Mouse (Mus musculus) liver, embryonic 13.5 days (tissue): ENCODE measurements around the gene Scamp3. TPM values are rescaled to one million over a fixed set of nuclear protein-coding genes. Genes with fewer than 3 reads are reported as not detected.

Experiments used
- ATAC-seq: fragments of 200-750 bp; cut with Nextera tagmentation; 2 replicates; pipeline ENCODE4 v1.8.0; 2017; ENCODE audit warnings: low read depth, mild to moderate bottlenecking, moderate number of reproducible peaks, moderate library complexity
- DNase-seq: peaks from one replicate; pipeline ENCODE4 v3.0.0; 2022
- H3K27ac ChIP-seq: fragments of 300-500 bp; sonication (generic); 2 replicates; pipeline ENCODE4 v1.5.1; 2015; ENCODE audit warnings: moderate library complexity, mild to moderate bottlenecking, inconsistent platforms
- H3K27me3 ChIP-seq: fragments of 300-500 bp; sonication (generic); 2 replicates; pipeline ENCODE4 v1.6.1; 2015; ENCODE audit warnings: mild to moderate bottlenecking, inconsistent platforms
- H3K36me3 ChIP-seq: fragments of 300-500 bp; sonication (generic); 2 replicates; pipeline ENCODE4 v1.6.1; 2015; ENCODE audit warnings: mild to moderate bottlenecking, inconsistent platforms
- H3K4me1 ChIP-seq: fragments of 300-500 bp; sonication (generic); replicated peaks from 2 replicates; pipeline ENCODE4 v1.6.1; 2015; ENCODE audit warnings: inconsistent platforms
- H3K4me2 ChIP-seq: fragments of 300-500 bp; sonication (generic); 2 replicates; pipeline ENCODE4 v1.6.1; 2015; ENCODE audit warnings: inconsistent platforms, mild to moderate bottlenecking, moderate library complexity
- H3K4me3 ChIP-seq: fragments of 300-500 bp; sonication (generic); replicated peaks from 2 replicates; pipeline ENCODE4 v1.5.1; 2015; ENCODE audit warnings: mild to moderate bottlenecking, inconsistent platforms
- H3K9ac ChIP-seq: fragments of 300-500 bp; sonication (generic); 2 replicates; pipeline ENCODE4 v1.6.1; 2015; ENCODE audit warnings: mild to moderate bottlenecking, inconsistent platforms
- H3K9me3 ChIP-seq: fragments of 300-500 bp; sonication (generic); replicated peaks from 2 replicates; pipeline ENCODE4 v1.6.1; 2016; ENCODE audit warnings: inconsistent platforms
- WGBS: fragments of 180-500 bp; shearing (Covaris S2); methylation state at CpG from one replicate; pipeline ENCODE4 v1.1.7; 2015; ENCODE audit not compliant: insufficient replicate concordance; 5-methylcytosine and 5-hydroxymethylcytosine counted together
- polyA plus RNA-seq: library from polyadenylated mRNA; unstranded; fragments of >200 nt; fragmentation: Nextera tagmentation; extraction: Ambion mirVana; gene quantifications from 2 replicates; pipeline ENCODE4 v1.2.1, GENCODE M21; 2015

Gene Scamp3
- polyA plus RNA-seq, 1 experiment from 2014 or later = 67.4 TPM

DNA sequence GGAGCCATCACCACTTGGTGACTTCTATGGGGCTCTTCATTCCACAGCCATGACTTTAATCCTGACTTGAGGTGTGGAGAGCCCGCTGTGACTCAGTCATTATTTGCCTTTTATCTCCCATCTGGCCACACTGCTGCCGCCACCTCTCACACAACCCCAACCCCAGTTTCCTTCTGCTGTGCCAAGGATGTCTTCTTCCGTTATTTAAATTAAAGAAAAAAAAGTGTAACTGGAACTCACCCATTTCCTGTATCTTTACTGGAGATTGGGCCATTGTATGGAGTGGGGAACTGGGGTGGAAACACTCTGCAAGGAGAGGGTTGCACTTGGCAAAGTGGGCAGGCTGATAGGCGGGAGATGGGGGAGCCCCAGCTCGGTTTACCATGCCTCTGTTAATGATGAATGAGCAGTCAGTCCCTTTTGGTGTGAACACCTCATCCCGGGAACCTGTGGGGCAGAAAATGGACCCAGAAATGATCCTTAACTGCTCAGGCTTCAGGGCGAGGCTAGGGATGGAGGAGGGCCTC lies 5.3 kb downstream of the Scamp3 start:
- peak overlapping the region; percentile 86 for H3K4me2 ChIP-seq
- peak overlapping the region; percentile 69 for H3K27ac ChIP-seq
- DNase-seq (no peak), ATAC-seq (peak; percentile 10; the same call in 1 of the 2 replicates)
- H3K9ac ChIP-seq = no peak overlapping the region
- H3K4me1 ChIP-seq = peaks cover 65% of the 10 kb centered on the region
- H3K36me3 ChIP-seq = peaks cover 38% of the 10 kb centered on the region
- H3K27me3 ChIP-seq = peaks cover 5% of the 10 kb centered on the region; the same call in 1 of the 2 replicates
- peak overlapping the region; percentile 61; the same call in 1 of the 2 replicates for H3K4me3 ChIP-seq
- 31% methylated on average over 7 of the region's 7 CpGs for WGBS
- H3K9me3 ChIP-seq = no peaks in the 10 kb centered on the region

DNA sequence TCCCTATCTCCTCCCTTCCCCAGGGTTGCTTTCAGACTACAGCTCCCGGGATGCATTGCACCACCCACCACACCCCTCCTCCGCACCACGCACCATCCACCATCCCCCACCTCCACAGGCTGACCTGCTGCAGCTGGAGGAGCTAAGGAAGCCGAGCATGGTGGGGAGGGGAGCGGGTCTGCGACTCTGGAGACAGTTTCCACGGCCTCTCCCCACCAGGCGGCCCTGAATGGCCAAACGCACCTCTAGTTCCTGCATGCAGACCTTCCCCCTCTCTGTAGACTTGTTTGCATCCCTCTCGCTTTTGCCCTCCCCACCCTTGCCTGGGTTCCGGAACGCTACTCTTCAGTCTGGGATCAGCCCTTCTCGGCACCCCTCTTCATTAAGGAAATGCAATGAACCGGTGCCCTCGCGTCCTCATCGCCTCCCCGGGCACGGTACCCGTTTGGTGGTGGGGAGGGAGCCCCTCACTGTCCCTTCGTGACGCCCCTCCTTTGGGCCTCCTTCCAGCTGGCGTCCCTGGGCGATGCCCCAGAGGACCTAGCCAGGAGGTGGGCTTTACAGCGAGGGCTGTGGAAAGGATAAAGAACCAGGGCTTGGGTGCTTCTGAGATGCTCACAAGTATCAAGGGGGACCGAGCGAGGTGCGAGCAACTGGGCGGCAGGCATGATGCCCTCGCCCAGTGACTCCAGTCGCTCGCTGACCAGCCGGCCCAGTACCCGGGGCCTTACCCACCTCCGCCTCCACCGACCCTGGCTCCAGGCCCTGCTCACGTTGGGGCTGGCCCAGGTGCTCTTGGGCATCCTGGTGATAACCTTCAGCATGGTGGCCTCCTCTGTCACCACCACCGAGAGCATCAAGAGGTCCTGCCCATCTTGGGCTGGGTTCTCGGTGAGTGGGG lies 6.0 kb downstream of the Scamp3 start, which contains the start of gene Fam189b:
Fam189b (plus strand) TSS at position 86 of the 901 bp plus-strand sequence.
- Histone ChIP-seq H3K9ac (peak within 1 kb of the TSS; percentile 74), H3K4me2 (peak within 1 kb of the TSS; percentile 86), H3K9me3 (no peaks in the 10 kb centered on the region), H3K27ac (peak within 1 kb of the TSS; percentile 69), H3K4me1 (peaks cover 64% of the 10 kb centered on the region), H3K36me3 (peaks cover 39% of the 10 kb centered on the region), H3K27me3 (peaks cover 9% of the 10 kb centered on the region), H3K4me3 (peak within 1 kb of the TSS; percentile 61)
- 18% methylated on average over 39 of the region's 39 CpGs for WGBS
- DNase-seq = peak; percentile 72
- ATAC-seq = peak; percentile 91

DNA sequence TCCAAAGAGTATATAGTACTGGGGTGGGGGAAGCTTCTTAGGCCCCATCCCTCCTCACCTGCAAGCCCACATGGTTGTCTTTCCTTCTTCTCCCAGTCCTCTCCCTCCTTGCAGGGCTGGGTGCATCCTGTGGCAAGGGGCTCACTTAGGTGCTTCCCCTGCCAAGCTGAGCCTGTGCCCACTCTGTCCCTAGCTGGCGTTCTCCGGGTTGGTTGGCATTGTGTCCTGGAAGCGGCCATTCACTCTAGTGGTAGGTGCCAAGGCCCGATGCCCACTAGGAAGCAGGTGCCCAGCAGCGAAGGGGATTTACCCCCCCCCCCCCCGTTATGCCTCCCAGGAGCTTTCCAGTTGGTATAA lies 6.7 kb downstream of the Scamp3 start:
- Histone ChIP-seq H3K4me3 (peak overlapping the region; percentile 61), H3K9ac (peak overlapping the region; percentile 74), H3K27ac (no peak overlapping the region), H3K27me3 (peaks cover 14% of the 10 kb centered on the region), H3K9me3 (no peaks in the 10 kb centered on the region), H3K4me2 (peak overlapping the region; percentile 86), H3K4me1 (peaks cover 59% of the 10 kb centered on the region), H3K36me3 (peaks cover 40% of the 10 kb centered on the region)
- WGBS = 70% methylated on average over 6 of the region's 6 CpGs
- ATAC-seq = no peak
- DNase-seq = no peak

DNA sequence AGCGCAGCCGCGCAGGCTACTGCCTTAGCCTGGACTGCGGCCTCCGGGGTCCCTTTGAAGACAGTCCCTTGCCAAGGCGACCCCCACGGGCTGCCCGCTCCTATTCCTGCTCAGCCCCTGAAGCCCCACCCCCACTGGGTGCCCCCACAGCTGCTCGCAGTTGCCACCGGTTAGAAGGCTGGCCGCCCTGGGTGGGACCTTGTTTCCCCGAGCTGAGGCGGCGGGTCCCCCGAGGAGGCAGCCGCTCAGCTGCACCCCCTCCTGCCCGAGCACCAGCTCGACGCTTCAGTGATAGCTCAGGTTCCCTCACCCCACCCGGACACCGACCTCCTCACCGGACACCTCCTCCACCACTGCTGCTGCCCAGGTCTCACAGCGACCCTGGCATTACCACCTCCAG lies 9.9 kb downstream of the Scamp3 start:
- Histone ChIP-seq H3K36me3 (peaks cover 8% of the 10 kb centered on the region), H3K4me2 (no peak overlapping the region), H3K9ac (no peak overlapping the region), H3K9me3 (no peaks in the 10 kb centered on the region), H3K4me3 (no peak overlapping the region), H3K27me3 (peaks cover 14% of the 10 kb centered on the region), H3K27ac (no peak overlapping the region), H3K4me1 (peaks cover 50% of the 10 kb centered on the region)
- 43% methylated on average over 23 of the region's 23 CpGs for WGBS
- no peak for DNase-seq
- no peak for ATAC-seq

DNA sequence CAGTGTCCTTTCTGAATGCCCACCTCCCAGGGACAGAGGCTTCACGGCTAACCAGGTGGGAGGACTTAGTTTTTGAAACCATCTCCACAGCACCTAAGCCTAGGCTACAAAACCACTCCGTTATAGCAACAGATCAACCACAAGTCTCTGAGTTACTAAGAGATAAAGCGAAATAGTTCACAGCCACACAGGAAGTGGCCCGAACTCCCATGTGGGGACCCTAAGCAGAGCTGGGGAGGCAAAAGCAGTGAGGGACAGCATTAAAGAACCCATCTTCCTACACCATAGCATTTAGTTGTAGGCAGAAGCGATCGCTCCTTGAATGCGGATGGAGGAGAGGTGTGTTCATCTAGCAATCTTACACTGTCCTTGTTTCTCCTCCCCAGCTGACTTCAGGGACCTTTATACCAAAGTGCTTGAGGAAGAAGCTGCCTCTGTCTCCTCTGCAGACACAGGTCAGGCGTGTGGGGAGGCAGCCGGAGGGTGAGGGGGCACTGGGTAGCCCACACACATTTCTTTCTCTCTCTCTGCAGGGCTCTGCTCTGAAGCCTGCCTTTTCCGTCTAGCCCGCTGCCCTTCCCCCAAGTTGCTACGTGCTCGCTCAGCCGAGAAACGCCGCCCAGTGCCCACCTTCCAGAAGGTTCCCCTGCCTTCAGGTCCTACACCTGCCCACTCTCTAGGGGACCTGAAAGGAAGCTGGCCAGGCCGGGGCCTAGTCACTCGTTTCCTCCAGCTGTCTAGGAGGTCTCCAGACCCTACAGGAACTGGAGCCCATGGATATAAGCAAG lies 10.6 kb downstream of the Scamp3 start:
- H3K9ac ChIP-seq = no peak overlapping the region
- DNase-seq (no peak), ATAC-seq (no peak)
- H3K4me2 ChIP-seq = no peak overlapping the region
- H3K9me3 ChIP-seq = no peaks in the 10 kb centered on the region
- peaks cover 43% of the 10 kb centered on the region for H3K4me1 ChIP-seq
- WGBS = 57% methylated on average over 18 of the region's 18 CpGs
- no peak overlapping the region for H3K27ac ChIP-seq
- 0 out of 2 replicates have a peak, but pooled peaks cover 3% of the 10 kb centered on the region for H3K36me3 ChIP-seq
- peaks cover 14% of the 10 kb centered on the region for H3K27me3 ChIP-seq
- no peak overlapping the region for H3K4me3 ChIP-seq

DNA sequence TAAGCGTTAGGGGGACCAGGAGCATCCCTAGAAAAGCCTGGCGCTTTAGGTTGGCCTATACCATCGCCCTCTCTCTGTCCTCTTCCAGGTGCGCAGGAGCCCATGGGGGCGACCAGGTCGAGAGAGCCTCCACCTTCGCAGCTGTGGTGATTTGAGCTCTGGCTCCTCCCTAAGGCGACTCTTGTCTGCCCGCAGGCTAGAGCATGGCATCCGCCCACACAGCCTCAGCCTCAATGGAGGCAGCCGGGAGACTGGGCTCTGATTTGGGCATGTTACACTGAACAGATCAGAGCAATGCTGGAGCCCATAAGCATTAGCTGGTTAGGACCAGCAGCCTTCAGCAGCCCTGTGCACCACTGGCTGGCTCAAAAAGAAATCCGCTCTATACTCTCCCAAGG lies 11.2 kb downstream of the Scamp3 start:
- WGBS = 74% methylated on average over 12 of the region's 12 CpGs
- peaks cover 37% of the 10 kb centered on the region for H3K4me1 ChIP-seq
- H3K4me3 ChIP-seq = no peak overlapping the region
- DNase-seq (no peak), ATAC-seq (no peak)
- H3K27me3 ChIP-seq = peaks cover 14% of the 10 kb centered on the region
- no peak overlapping the region for H3K4me2 ChIP-seq
- no peak overlapping the region for H3K27ac ChIP-seq
- H3K36me3 ChIP-seq = 0 out of 2 replicates have a peak, but pooled peaks cover 3% of the 10 kb centered on the region
- H3K9me3 ChIP-seq = no peaks in the 10 kb centered on the region
- no peak overlapping the region for H3K9ac ChIP-seq

DNA sequence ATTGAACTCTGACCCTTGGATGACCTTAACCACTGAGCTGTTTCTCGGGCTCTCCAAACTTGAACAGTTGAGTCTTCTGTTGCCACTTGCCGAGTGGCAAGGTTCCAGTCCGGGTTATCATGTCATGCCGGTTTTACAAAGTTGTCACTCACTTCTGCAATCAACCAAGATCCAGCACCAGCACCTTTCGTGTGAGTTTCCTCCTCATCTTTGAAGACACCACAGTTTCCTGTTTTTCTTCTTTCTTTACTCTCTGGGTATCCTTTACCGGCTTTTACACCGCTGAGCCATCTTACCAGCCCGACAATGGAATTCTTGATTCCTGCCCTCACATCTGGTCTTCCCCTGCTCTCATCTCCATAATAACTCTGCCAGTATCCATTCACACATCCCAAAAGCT lies 13.2 kb downstream of the Scamp3 start:
- peaks cover 27% of the 10 kb centered on the region for H3K4me1 ChIP-seq
- no peaks in the 10 kb centered on the region for H3K9me3 ChIP-seq
- no peak overlapping the region for H3K27ac ChIP-seq
- peaks cover 14% of the 10 kb centered on the region for H3K27me3 ChIP-seq
- DNase-seq (no peak), ATAC-seq (no peak)
- H3K4me2 ChIP-seq = no peak overlapping the region
- H3K4me3 ChIP-seq = no peak overlapping the region
- H3K36me3 ChIP-seq = 0 out of 2 replicates have a peak, but pooled peaks cover 3% of the 10 kb centered on the region
- no peak overlapping the region for H3K9ac ChIP-seq
- WGBS = 11% methylated on average over 8 of the region's 8 CpGs

DNA sequence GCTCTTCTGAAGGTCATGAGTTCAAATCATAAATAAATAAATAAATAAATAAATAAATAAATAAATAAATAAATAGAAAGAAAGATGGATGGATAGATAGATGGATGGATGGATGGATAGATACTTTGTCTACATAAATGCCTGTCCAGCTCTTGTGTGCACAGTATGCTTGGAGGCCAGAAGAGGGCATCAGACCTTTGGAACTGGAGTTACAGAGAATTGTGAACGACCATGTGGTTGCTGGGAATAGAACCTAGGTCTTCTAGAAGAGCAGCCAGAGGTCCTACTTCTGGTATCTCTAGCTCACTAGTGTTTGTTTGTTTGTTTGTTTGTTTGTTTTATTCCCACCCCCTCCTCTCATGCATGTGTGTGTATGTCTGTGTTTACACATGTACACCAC lies 16.1 kb downstream of the Scamp3 start:
- 0 out of 2 replicates have a peak, but pooled peaks cover 2% of the 10 kb centered on the region for H3K36me3 ChIP-seq
- ATAC-seq = no peak
- 43% methylated on average over 1 of the region's 1 CpGs for WGBS
- peaks cover 27% of the 10 kb centered on the region for H3K4me1 ChIP-seq
- no peak overlapping the region for H3K9ac ChIP-seq
- H3K9me3 ChIP-seq = no peaks in the 10 kb centered on the region
- H3K27me3 ChIP-seq = peaks cover 19% of the 10 kb centered on the region; the same call in 1 of the 2 replicates
- H3K4me2 ChIP-seq = no peak overlapping the region
- no peak overlapping the region for H3K27ac ChIP-seq
- DNase-seq = no peak
- no peak overlapping the region for H3K4me3 ChIP-seq

DNA sequence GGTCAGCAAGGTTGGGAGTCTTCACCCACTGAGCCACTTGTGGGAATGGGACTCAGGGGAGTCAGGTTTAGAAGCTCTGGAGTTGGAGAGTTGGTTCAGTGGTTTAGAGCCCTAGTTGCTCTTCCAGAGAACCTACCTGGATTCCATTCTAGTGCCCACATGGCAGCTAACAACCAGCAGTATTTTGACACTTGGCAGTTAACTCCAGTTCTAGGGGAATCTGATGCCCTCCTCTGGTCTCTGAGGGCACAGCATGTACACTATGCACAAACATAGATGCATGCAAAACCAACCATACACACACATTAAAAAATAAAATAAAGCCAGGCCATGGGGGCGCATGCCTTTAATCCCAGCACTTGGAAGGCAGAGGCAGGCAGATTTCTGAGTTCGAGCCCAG lies 16.6 kb downstream of the Scamp3 start:
- Histone ChIP-seq H3K9ac (no peak overlapping the region), H3K4me1 (peaks cover 26% of the 10 kb centered on the region), H3K9me3 (no peaks in the 10 kb centered on the region), H3K4me3 (no peak overlapping the region), H3K36me3 (no peaks in the 10 kb centered on the region), H3K27ac (no peak overlapping the region), H3K4me2 (no peak overlapping the region), H3K27me3 (peaks cover 14% of the 10 kb centered on the region; the same call in 1 of the 2 replicates)
- no peak for DNase-seq
- 82% methylated on average over 2 of the region's 2 CpGs for WGBS
- ATAC-seq = no peak

DNA sequence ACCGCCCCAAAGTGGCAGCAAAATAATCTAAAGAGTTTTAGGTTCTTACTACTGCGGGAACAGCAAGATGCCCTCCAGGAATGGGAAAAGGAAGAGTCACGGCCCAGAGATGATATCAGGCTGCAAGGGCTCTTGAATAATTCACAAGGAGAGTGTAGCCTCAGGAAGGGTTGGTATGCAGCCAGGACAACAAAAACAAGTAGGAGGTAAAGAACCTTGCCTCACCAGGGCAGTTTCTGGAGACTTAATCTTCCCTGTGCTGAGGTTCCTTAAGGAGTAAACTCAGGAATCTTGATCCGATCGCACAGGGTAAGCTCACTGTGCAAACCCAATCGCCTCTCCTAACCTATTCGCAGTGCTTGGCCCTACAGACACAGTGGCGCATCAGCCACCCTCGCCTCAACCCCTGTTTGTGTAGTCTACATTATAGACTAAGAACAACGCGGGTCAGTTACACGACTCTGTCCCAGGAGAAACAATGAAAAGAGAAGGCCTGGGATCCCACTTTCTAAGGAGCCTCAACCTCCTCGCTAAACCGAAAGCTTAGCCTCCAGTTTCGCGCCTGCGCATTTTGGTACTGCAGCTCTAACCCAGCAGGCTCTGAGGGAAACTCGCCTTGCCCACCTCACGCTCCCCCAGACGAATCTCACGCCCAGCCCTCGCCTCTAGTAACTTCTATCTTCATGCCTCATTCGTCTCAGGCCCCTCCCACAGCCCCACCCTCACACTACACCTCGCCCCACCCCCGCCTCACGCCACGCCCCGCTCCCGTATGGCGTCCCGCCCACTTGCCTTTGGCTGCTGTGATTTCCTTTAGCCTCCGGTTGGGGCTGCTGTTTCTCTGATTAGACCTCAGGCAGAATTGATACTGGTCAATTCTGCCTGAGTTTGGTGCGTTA lies 19.0 kb downstream of the Scamp3 start:
- Histone ChIP-seq H3K4me3 (peak overlapping the region; percentile 61), H3K4me2 (peak overlapping the region; percentile 84), H3K4me1 (peaks cover 21% of the 10 kb centered on the region), H3K27ac (peak overlapping the region; percentile 71), H3K27me3 (peaks cover 14% of the 10 kb centered on the region; the same call in 1 of the 2 replicates), H3K9me3 (no peaks in the 10 kb centered on the region), H3K36me3 (no peaks in the 10 kb centered on the region), H3K9ac (peak overlapping the region; percentile 69)
- peak; percentile 95 for ATAC-seq
- 6% methylated on average over 33 of the region's 33 CpGs for WGBS
- peak; percentile 80 for DNase-seq
